Mouse (Mus musculus) liver, postnatal 0 days (tissue): Measurements from ENCODE around the gene Ciz1. TPM values are rescaled to one million over a fixed set of nuclear protein-coding genes. Genes with fewer than 3 reads are reported as not detected.

ENCODE experiments used
- ATAC-seq: fragments of 200-750 bp; cut with Nextera tagmentation; 2 replicates; pipeline ENCODE4 v1.8.0; 2017; ENCODE audit warnings: mild to moderate bottlenecking, moderate library complexity
- DNase-seq: peaks from one replicate; pipeline ENCODE4 v3.0.0-alpha.2; 2016
- H3K27ac ChIP-seq: fragments of 300-500 bp; sonication (generic); 2 replicates; pipeline ENCODE4 v1.5.1; 2014; ENCODE audit warnings: antibody characterized with exemption, moderate library complexity, mild to moderate bottlenecking, low read depth
- H3K27me3 ChIP-seq: fragments of 300-500 bp; sonication (generic); 2 replicates; pipeline ENCODE4 v1.6.1; 2014; ENCODE audit warnings: low read length, control low read depth, mixed read lengths; ENCODE audit not compliant: insufficient read depth
- H3K36me3 ChIP-seq: fragments of 300-500 bp; sonication (generic); replicated peaks from 2 replicates; pipeline ENCODE4 v1.6.1; 2014; ENCODE audit warnings: mild to moderate bottlenecking, control low read depth, low read length, moderate library complexity, mixed read lengths; ENCODE audit not compliant: insufficient read depth
- H3K4me1 ChIP-seq: fragments of 300-500 bp; sonication (generic); 2 replicates; pipeline ENCODE4 v1.6.1; 2014; ENCODE audit warnings: antibody characterized with exemption, mild to moderate bottlenecking, control low read depth; ENCODE audit not compliant: insufficient read depth
- H3K4me2 ChIP-seq: fragments of 300-500 bp; sonication (generic); 2 replicates; pipeline ENCODE4 v1.6.1; 2014; ENCODE audit warnings: low read depth, mild to moderate bottlenecking, low read length, moderate library complexity, mixed read lengths
- H3K4me3 ChIP-seq: fragments of 300-500 bp; sonication (generic); 2 replicates; pipeline ENCODE4 v1.5.1; 2014; ENCODE audit warnings: low read depth, low read length
- H3K9ac ChIP-seq: fragments of 300-500 bp; sonication (generic); replicated peaks from 2 replicates; pipeline ENCODE4 v1.6.1; 2014; ENCODE audit warnings: mild to moderate bottlenecking, moderate library complexity
- H3K9me3 ChIP-seq: fragments of 300-500 bp; sonication (generic); 2 replicates; pipeline ENCODE4 v1.6.1; 2016; ENCODE audit warnings: mild to moderate bottlenecking, control low read depth, low read length, mixed read lengths
- CTCF ChIP-seq: sonication (generic); IDR thresholded peaks from 2 replicates; pipeline ENCODE4 v1.5.1; 2016; ENCODE audit warnings: antibody characterized with exemption, low read depth
- EP300 ChIP-seq: IDR thresholded peaks from 2 replicates; pipeline ENCODE4 v1.6.1; 2016; ENCODE audit warnings: antibody characterized with exemption, low read depth, mild to moderate bottlenecking
- WGBS: fragments of 180-500 bp; shearing (Covaris S2); extraction: QIAGEN DNeasy Blood & Tissue Kit; methylation state at CpG from one replicate; pipeline ENCODE4 v1.1.7; 2014; ENCODE audit not compliant: insufficient replicate concordance; 5-methylcytosine and 5-hydroxymethylcytosine counted together
- polyA plus RNA-seq: library from polyadenylated mRNA; unstranded; fragments of >200 nt; fragmentation: Nextera tagmentation; extraction: Ambion mirVana; gene quantifications from 2 replicates; pipeline ENCODE4 v1.2.1, GENCODE M21; 2015

The Ciz1 gene
- polyA plus RNA-seq, 1 experiment from 2014 or later: 9.0 TPM

GRCm38 (mm10) chr2:32344056-32344455 is 8.1 kb upstream of the Ciz1 start:
- Histone ChIP-seq H3K27me3 (no peaks in the 10 kb centered on the region), H3K27ac (no peak overlapping the region), H3K4me2 (no peak overlapping the region), H3K4me3 (no peak overlapping the region), H3K9me3 (no peaks in the 10 kb centered on the region), H3K9ac (no peak overlapping the region), H3K4me1 (no peaks in the 10 kb centered on the region), H3K36me3 (no peaks in the 10 kb centered on the region)
- no peak for ATAC-seq
- no peak for TF ChIP-seq EP300
- no peak for TF ChIP-seq CTCF
- 69% methylated on average over 10 of the region's 10 CpGs for WGBS
- no peak for DNase-seq

GRCm38 (mm10) chr2:32344598-32345321 is 7.4 kb upstream of the Ciz1 start:
- no peak for TF ChIP-seq CTCF
- no peak for TF ChIP-seq EP300
- Histone ChIP-seq H3K9ac (no peak overlapping the region), H3K36me3 (no peaks in the 10 kb centered on the region), H3K9me3 (no peaks in the 10 kb centered on the region), H3K27me3 (no peaks in the 10 kb centered on the region), H3K27ac (no peak overlapping the region), H3K4me1 (no peaks in the 10 kb centered on the region), H3K4me3 (no peak overlapping the region), H3K4me2 (no peak overlapping the region)
- ATAC-seq: no peak
- DNase-seq: no peak
- WGBS: 67% methylated on average over 14 of the region's 14 CpGs

- H3K27me3 ChIP-seq: peaks cover 11% of the 10 kb centered on the region
- 61% methylated on average over 6 of the region's 6 CpGs for WGBS
Observed at GRCm38 (mm10) chr2:32347019-32347418, 5.1 kb upstream of the Ciz1 start.

GRCm38 (mm10) chr2:32348311-32348710 is 3.8 kb upstream of the Ciz1 start:
- Histone ChIP-seq H3K4me1 (peaks cover 9% of the 10 kb centered on the region), H3K4me2 (no peak overlapping the region), H3K36me3 (no peaks in the 10 kb centered on the region), H3K27me3 (peaks cover 22% of the 10 kb centered on the region), H3K27ac (no peak overlapping the region), H3K4me3 (no peak overlapping the region), H3K9me3 (no peaks in the 10 kb centered on the region), H3K9ac (no peak overlapping the region)
- WGBS: 76% methylated on average over 11 of the region's 11 CpGs
- TF ChIP-seq EP300 (no peak), CTCF (no peak)
- ATAC-seq (no peak), DNase-seq (no peak)

More at GRCm38 (mm10) chr2:32347019-32347418, 5.1 kb upstream of the Ciz1 start:
- TF ChIP-seq EP300 (no peak), CTCF (no peak)
- no peak overlapping the region for H3K4me2 ChIP-seq
- no peaks in the 10 kb centered on the region for H3K9me3 ChIP-seq
- H3K4me3 ChIP-seq: no peak overlapping the region
- no peak overlapping the region for H3K27ac ChIP-seq
- H3K36me3 ChIP-seq: no peaks in the 10 kb centered on the region
- H3K9ac ChIP-seq: no peak overlapping the region
- DNase-seq: no peak
- H3K4me1 ChIP-seq: no peaks in the 10 kb centered on the region
- no peak for ATAC-seq

- no peak for TF ChIP-seq EP300
- TF ChIP-seq CTCF: no peak
- 65% methylated on average over 8 of the region's 8 CpGs for WGBS
- no peak for ATAC-seq
Observed at GRCm38 (mm10) chr2:32349625-32350255, 2.4 kb upstream of the Ciz1 start.

GRCm38 (mm10) chr2:32350471-32351051 is 1.6 kb upstream of the Ciz1 start:
- DNase-seq (no peak), ATAC-seq (no peak)
- no peak overlapping the region for H3K4me3 ChIP-seq
- peaks cover 16% of the 10 kb centered on the region for H3K4me1 ChIP-seq
- no peaks in the 10 kb centered on the region for H3K9me3 ChIP-seq
- no peak overlapping the region for H3K4me2 ChIP-seq
- no peak overlapping the region for H3K9ac ChIP-seq
- TF ChIP-seq EP300 (no peak), CTCF (no peak)
- 50% methylated on average over 13 of the region's 13 CpGs for WGBS
- H3K27me3 ChIP-seq: peaks cover 22% of the 10 kb centered on the region
- no peak overlapping the region for H3K27ac ChIP-seq
- H3K36me3 ChIP-seq: no peaks in the 10 kb centered on the region

More at GRCm38 (mm10) chr2:32349625-32350255, 2.4 kb upstream of the Ciz1 start:
- H3K9ac ChIP-seq: no peak overlapping the region
- H3K4me3 ChIP-seq: no peak overlapping the region
- no peak overlapping the region for H3K4me2 ChIP-seq
- H3K4me1 ChIP-seq: peaks cover 16% of the 10 kb centered on the region
- no peak for DNase-seq
- H3K9me3 ChIP-seq: no peaks in the 10 kb centered on the region
- H3K36me3 ChIP-seq: no peaks in the 10 kb centered on the region
- H3K27me3 ChIP-seq: peaks cover 22% of the 10 kb centered on the region
- H3K27ac ChIP-seq: no peak overlapping the region
